ENCODE assay signal across 17 mouse cellular contexts in the genomic region with DNA sequence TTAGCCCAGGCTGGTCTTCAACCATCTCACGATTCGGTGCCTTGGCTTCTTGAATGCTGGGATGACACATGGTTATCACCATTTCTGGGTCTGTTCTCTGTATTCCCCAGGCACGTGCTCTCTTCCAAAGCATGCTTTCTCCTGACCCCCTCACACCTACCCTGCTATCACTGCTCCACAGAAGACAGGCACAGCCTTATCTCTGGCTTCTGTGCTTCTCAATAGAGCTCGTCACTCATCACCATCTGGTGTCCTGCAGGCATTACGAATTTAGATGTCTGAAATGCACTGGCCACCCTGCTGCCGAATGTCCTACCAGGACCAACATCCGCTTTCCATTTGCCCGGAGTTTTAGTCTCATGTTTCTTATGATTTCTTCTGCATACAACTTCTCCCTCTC. TPM values are rescaled to one million over a fixed set of nuclear protein-coding genes. Genes with fewer than 3 reads are reported as not detected.
A peak's percentile ranks its signal among the peaks of the same experiment; 100 is the strongest.
DNase-seq lines count a peak whose midpoint lies in the region; ATAC-seq lines count a peak whose summit lies in the region.
"Had no signal": no experiment of that assay in that cellular context is flagged by ENCODE, and none has a peak within 500 bp of the region (broad histone marks: within the 10 kb centered on the region; RNA-seq: fewer than 3 reads in every experiment).

No protein-coding gene starts in this region.

- H3K27me3 ChIP-seq in hindbrain, embryonic 11.5 days (ENCODE audit: control insufficient read depth, insufficient read depth, low read length): no peaks in the 10 kb centered on the region
- H3K27me3 ChIP-seq in hindbrain, embryonic 13.5 days: no peaks in the 10 kb centered on the region
- no peaks in the 10 kb centered on the region for H3K27me3 ChIP-seq in liver, embryonic 15.5 days
- H3K27me3 ChIP-seq: hindbrain, embryonic 15.5 days; limb, embryonic 15.5 days; neural tube, embryonic 13.5 days had no signal

- no peaks in the 10 kb centered on the region for H3K36me3 ChIP-seq in hindbrain, embryonic 11.5 days (ENCODE audit: control insufficient read depth, insufficient read depth, low read length)
- no peaks in the 10 kb centered on the region for H3K36me3 ChIP-seq in hindbrain, embryonic 13.5 days
- H3K36me3 ChIP-seq in liver, embryonic 15.5 days (replicated peaks): peaks cover 21% of the 10 kb centered on the region
- H3K36me3 ChIP-seq: embryonic facial prominence, embryonic 10.5 days; forebrain, embryonic 10.5 days; hindbrain, embryonic 15.5 days; limb, embryonic 15.5 days; neural tube, embryonic 13.5 days had no signal

- peak; percentile 12 for DNase-seq in embryo, embryonic 10 days (ENCODE audit: low spot score)
- DNase-seq in embryo, embryonic 10.5 days (ENCODE audit: low spot score): no peak
- DNase-seq in hindbrain, embryonic 11.5 days (ENCODE audit: low spot score): no peak
- no peak for DNase-seq in thymus, postnatal 10 days (ENCODE audit: low spot score in 2 of 2)
- no peak for DNase-seq in adrenal gland, adult 18-20 months (ENCODE audit: low spot score in 2 of 2)
- DNase-seq: adrenal gland, adult 2 months; cerebellum, postnatal 10 days; kidney, adult 9 months; lung, postnatal 4 days had no signal

- no peak overlapping the region for H3K27ac ChIP-seq in hindbrain, embryonic 11.5 days (ENCODE audit: low read depth, low read length)
- H3K27ac ChIP-seq in hindbrain, embryonic 13.5 days: no peak overlapping the region
- peak overlapping the region; percentile 77 for H3K27ac ChIP-seq in liver, embryonic 15.5 days (replicated peaks)
- H3K27ac ChIP-seq: embryonic facial prominence, embryonic 10.5 days; forebrain, embryonic 10.5 days; hindbrain, embryonic 15.5 days; limb, embryonic 15.5 days; neural tube, embryonic 13.5 days had no signal

- peak; percentile 45; the same call in 1 of the 2 replicates for ATAC-seq in hindbrain, embryonic 11.5 days (ENCODE audit: low FRiP score)
- no peak for ATAC-seq in hindbrain, embryonic 13.5 days (ENCODE audit: low FRiP score)
- peak; percentile 78 for ATAC-seq in erythroblast, adult 5-6 weeks (replicated peaks; ENCODE audit: low FRiP score, poor library complexity, severe bottlenecking)
- peak; percentile 95 for ATAC-seq in liver, embryonic 15.5 days (ENCODE audit: insufficient read depth)

- H3K4me1 ChIP-seq in hindbrain, embryonic 11.5 days (replicated peaks; ENCODE audit: control insufficient read depth, insufficient read depth, low read length): no peaks in the 10 kb centered on the region
- H3K4me1 ChIP-seq in hindbrain, embryonic 13.5 days (replicated peaks): no peaks in the 10 kb centered on the region
- H3K4me1 ChIP-seq in liver, embryonic 15.5 days (replicated peaks): peaks cover 57% of the 10 kb centered on the region
- H3K4me1 ChIP-seq: forebrain, embryonic 10.5 days; hindbrain, embryonic 15.5 days; limb, embryonic 15.5 days; neural tube, embryonic 13.5 days had no signal

- no peak overlapping the region for H3K9ac ChIP-seq in hindbrain, embryonic 11.5 days (ENCODE audit: low read depth, low read length)
- no peak overlapping the region for H3K9ac ChIP-seq in hindbrain, embryonic 13.5 days
- H3K9ac ChIP-seq in liver, embryonic 15.5 days: no peak overlapping the region
- H3K9ac ChIP-seq: hindbrain, embryonic 15.5 days; limb, embryonic 15.5 days; neural tube, embryonic 13.5 days had no signal

- no peak overlapping the region for H3K4me3 ChIP-seq in hindbrain, embryonic 11.5 days (ENCODE audit: low read depth, low read length)
- no peak overlapping the region for H3K4me3 ChIP-seq in hindbrain, embryonic 13.5 days
- H3K4me3 ChIP-seq in liver, embryonic 15.5 days (replicated peaks): peak overlapping the region; percentile 5; the same call in 1 of the 2 replicates
- H3K4me3 ChIP-seq: embryonic facial prominence, embryonic 10.5 days; forebrain, embryonic 10.5 days; hindbrain, embryonic 15.5 days; limb, embryonic 15.5 days; neural tube, embryonic 13.5 days had no signal

- 76% methylated on average over 8 of the region's 8 CpGs for WGBS in hindbrain, embryonic 11.5 days
- WGBS in hindbrain, embryonic 13.5 days: 76% methylated on average over 8 of the region's 8 CpGs
- WGBS in liver, embryonic 15.5 days (ENCODE audit: insufficient replicate concordance): 30% methylated on average over 8 of the region's 8 CpGs

- H3K4me2 ChIP-seq in hindbrain, embryonic 11.5 days (replicated peaks; ENCODE audit: low read depth, low read length): no peak overlapping the region
- H3K4me2 ChIP-seq in hindbrain, embryonic 13.5 days: no peak overlapping the region
- peak overlapping the region; percentile 56 for H3K4me2 ChIP-seq in liver, embryonic 15.5 days
- H3K4me2 ChIP-seq: hindbrain, embryonic 15.5 days; limb, embryonic 15.5 days; neural tube, embryonic 13.5 days had no signal

- no peaks in the 10 kb centered on the region for H3K9me3 ChIP-seq in hindbrain, embryonic 11.5 days (ENCODE audit: control insufficient read depth, low read length)
- no peaks in the 10 kb centered on the region for H3K9me3 ChIP-seq in hindbrain, embryonic 13.5 days
- H3K9me3 ChIP-seq in liver, embryonic 15.5 days (replicated peaks): no peaks in the 10 kb centered on the region
- H3K9me3 ChIP-seq: embryonic facial prominence, embryonic 10.5 days; forebrain, embryonic 10.5 days; hindbrain, embryonic 15.5 days; limb, embryonic 15.5 days; neural tube, embryonic 13.5 days had no signal

RNA-seq across cellular contexts. Expression of gene Slc39a8, which starts 18.6 kb away (rescaled TPM):
- polyA plus RNA-seq in hindbrain, embryonic 11.5 days (2014; fragmentation: Nextera tagmentation; extraction: Ambion mirVana): 23.0 and 23.3 TPM in 2 replicates
- polyA plus RNA-seq in hindbrain, embryonic 13.5 days (2015; fragmentation: Nextera tagmentation; extraction: Ambion mirVana): 10.2 and 10.9 TPM in 2 replicates
- 8.5 and 12.5 TPM in 2 replicates for total RNA-seq in erythroblast, adult 5-6 weeks (2015; ENCODE audit: low replicate concordance)
- 4.0 and 6.8 TPM in 2 replicates for total RNA-seq in erythroblast, adult 5-6 weeks (2017; ENCODE audit: low replicate concordance)
- polyA plus RNA-seq in liver, embryonic 15.5 days (2015; fragmentation: Nextera tagmentation; extraction: Ambion mirVana): 43.0 and 45.1 TPM in 2 replicates
- total RNA-seq in adrenal gland, adult 18-20 months (2021): 1 to 10 TPM; 3.6 to 5.4 TPM
